Mouse (Mus musculus) CD4-positive, CD25-positive, alpha-beta regulatory T cell, adult 9 weeks (primary cell): ENCODE measurements around the gene Plekhg5. TPM values are rescaled to one million over a fixed set of nuclear protein-coding genes. Genes with fewer than 3 reads are reported as not detected.

Experiments
- polyA plus RNA-seq: library from polyadenylated mRNA; unstranded; fragments of 100-300 nt; shearing (Covaris generic); gene quantifications from one replicate; pipeline ENCODE4 v1.2.1, GENCODE M21; 2017

Plekhg5 gene
- polyA plus RNA-seq = 4.3 TPM

GRCm38 (mm10) chr4:152072121-152072601 lies at the start of gene Plekhg5:
Gene Plekhg5 (plus strand): TSS chr4:152072498.

GRCm38 (mm10) chr4:152027524-152027923 lies 44.8 kb upstream of the Plekhg5 start, which contains the start of gene Zbtb48:
Gene Zbtb48 (minus strand): TSS chr4:152027671.

GRCm38 (mm10) chr4:152038225-152038984 lies 33.9 kb upstream of the Plekhg5 start, which contains the start of gene Tas1r1:
Gene Tas1r1 (minus strand): TSS chr4:152038568.

DNA sequence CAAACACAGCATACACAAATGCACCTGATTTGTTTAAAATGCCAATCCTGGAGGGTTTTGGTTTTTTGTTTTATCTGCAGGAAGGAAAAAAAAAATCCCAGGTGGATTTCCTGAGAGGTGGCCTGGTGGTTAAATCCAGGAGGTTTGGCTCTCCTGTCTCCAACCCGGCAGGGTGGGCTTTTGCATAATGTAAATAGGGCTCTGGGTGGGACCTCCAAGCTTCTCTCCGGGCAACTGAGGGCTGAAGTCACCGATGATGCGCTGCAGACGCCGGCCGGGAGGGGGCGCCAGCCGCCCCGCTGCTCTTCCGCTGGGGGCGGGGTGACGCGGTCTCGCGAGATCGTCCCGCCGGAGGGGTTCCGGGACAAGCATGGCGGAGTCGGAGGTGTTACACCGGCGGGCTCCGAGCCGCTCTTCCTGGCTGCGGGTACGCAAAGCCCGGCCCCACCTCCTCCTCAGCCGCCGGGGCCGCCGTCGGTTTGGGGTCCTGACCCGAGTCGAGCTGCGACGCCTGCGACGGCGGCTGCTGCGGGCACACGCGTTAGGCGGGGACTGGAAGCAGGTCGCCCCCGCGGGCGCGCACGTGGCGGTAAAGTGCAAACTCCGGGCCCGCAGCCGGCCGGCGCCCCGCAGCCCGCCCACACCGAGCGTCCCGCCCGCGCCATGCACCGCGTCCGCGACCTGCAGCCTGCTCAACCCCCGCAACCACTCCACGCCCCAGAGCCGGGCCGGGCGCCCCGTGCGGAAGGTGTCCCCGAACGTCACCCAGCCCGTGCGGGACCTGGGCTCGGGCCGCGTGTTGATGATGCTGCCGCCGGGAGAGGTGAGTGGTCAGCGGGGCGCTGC lies 33.1 kb upstream of the Plekhg5 start, which contains the start of gene Nol9:
Gene Nol9 (plus strand): TSS at position 337 of the 846 bp plus-strand sequence.

GRCm38 (mm10) chr4:152115921-152116612 lies 43.8 kb downstream of the Plekhg5 start, which contains the start of gene Tnfrsf25:
Gene Tnfrsf25 (plus strand): TSS chr4:152115934.

DNA sequence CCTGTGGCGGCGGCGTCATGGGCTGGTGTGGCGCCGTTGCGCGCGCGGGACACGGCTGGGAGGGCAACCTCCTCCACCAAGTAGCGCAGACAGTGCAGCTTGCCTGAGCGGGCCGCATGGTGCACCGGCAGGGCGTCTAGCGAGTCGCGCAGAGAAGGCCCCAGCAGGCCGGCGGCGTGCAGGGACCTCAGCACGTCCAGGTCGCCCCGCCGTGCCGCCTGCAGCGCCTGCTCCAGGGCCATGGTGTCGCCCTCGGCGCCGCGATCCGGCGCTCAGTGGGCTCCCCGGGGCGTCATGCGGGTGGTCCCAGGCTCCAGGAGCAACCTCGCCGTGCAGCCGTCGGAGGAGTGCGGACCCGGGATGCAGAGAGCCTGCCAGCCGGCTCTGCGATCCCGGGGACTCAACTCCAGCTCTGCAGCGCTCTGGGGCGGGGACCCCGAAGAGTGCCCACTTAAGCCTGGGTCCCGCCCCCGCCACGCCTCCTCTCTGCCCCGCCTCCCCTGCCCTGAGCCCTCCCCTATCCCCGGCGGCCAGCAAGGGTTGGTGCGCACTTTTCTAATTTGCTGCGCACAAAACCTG lies 79.8 kb downstream of the Plekhg5 start, which contains the start of gene Espn:
Gene Espn (minus strand): TSS at position 406 of the 579 bp plus-strand sequence.

GRCm38 (mm10) chr4:152158585-152159284 lies 86.4 kb downstream of the Plekhg5 start, which contains the start of gene Hes2:
Gene Hes2 (plus strand): TSS chr4:152158867.

Other genes starting within 250 kb of the Plekhg5 start
- gene Camta1, start 210.6 kb upstream of the Plekhg5 start, polyA plus RNA-seq = 23.4 TPM
- gene Dnajc11, start 138.8 kb upstream of the Plekhg5 start, polyA plus RNA-seq = 60.0 TPM
- 134 TPM for gene Thap3, start 83.5 kb upstream of the Plekhg5 start, polyA plus RNA-seq
- 3.0 TPM for gene Phf13, start 76.2 kb upstream of the Plekhg5 start, polyA plus RNA-seq
- 1.2 TPM for gene Klhl21, start 63.7 kb upstream of the Plekhg5 start, polyA plus RNA-seq
- gene Zbtb48, start 44.8 kb upstream of the Plekhg5 start, polyA plus RNA-seq = 34.9 TPM
- gene Tas1r1, start 33.9 kb upstream of the Plekhg5 start, polyA plus RNA-seq = not detected
- 6.6 TPM for gene Nol9, start 33.2 kb upstream of the Plekhg5 start, polyA plus RNA-seq
- 221 TPM for gene Tnfrsf25, start 43.4 kb downstream of the Plekhg5 start, polyA plus RNA-seq
- 14.8 TPM for gene Espn, start 79.9 kb downstream of the Plekhg5 start, polyA plus RNA-seq
- gene Hes2, start 86.4 kb downstream of the Plekhg5 start, polyA plus RNA-seq = not detected
- 84.5 TPM for gene Acot7, start 105.6 kb downstream of the Plekhg5 start, polyA plus RNA-seq
- not detected for gene Gpr153, start 201.7 kb downstream of the Plekhg5 start, polyA plus RNA-seq
- not detected for gene Hes3, start 219.2 kb downstream of the Plekhg5 start, polyA plus RNA-seq
- gene Icmt, start 224.7 kb downstream of the Plekhg5 start, polyA plus RNA-seq = 3.9 TPM
- 0.25 TPM for gene Rnf207, start 246.5 kb downstream of the Plekhg5 start, polyA plus RNA-seq